Mouse (Mus musculus): Measurements from ENCODE around the gene 1110032A03Rik.

The 1110032A03Rik gene

DNA sequence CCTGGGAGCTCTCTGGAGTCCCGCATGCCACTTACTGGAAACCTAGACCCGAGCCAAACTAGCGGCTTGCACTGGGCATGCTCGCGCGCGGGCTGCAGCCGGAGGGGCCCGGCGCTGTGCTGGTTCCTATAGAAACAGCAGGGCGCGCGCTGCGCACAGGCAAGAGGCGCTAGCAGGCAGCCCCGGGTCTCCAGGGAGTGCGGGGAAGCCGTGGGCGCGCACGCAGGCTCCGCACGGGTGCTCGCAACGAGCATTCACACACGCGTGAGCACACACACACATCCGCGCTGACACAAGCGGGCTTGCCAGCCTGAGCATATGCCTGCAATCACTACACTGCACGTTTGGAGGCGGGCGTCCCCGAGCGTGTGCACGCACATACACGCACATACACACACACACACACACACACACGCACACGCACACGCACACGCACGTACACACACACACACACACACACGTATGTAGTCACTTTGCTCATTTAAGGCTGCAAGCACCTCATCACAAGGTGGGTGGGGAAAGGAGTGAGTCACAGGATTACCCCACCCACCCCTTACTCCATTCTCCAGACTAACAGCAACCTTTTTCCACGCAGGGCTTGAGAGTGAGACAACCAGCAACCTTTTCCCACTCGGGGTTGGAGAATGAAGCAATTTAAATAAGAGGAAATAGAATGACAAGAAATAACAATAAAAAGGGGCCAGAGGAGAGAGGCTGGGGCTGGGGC is 47.2 kb downstream of the 1110032A03Rik start:
- no peak for TF ChIP-seq GATA4 (IDR thresholded peaks at IDR 0.05; ENCODE audit: insufficient replicate concordance, low read length)

GRCm38 (mm10) chr9:50727171-50727924 is 48.0 kb downstream of the 1110032A03Rik start:
- TF ChIP-seq GATA4 (IDR thresholded peaks at IDR 0.05; ENCODE audit: insufficient replicate concordance, low read length): no peak

GRCm38 (mm10) chr9:50725921-50726590 is 49.3 kb downstream of the 1110032A03Rik start:
- no peak for TF ChIP-seq GATA4 (IDR thresholded peaks at IDR 0.05; ENCODE audit: insufficient replicate concordance, low read length)

DNA sequence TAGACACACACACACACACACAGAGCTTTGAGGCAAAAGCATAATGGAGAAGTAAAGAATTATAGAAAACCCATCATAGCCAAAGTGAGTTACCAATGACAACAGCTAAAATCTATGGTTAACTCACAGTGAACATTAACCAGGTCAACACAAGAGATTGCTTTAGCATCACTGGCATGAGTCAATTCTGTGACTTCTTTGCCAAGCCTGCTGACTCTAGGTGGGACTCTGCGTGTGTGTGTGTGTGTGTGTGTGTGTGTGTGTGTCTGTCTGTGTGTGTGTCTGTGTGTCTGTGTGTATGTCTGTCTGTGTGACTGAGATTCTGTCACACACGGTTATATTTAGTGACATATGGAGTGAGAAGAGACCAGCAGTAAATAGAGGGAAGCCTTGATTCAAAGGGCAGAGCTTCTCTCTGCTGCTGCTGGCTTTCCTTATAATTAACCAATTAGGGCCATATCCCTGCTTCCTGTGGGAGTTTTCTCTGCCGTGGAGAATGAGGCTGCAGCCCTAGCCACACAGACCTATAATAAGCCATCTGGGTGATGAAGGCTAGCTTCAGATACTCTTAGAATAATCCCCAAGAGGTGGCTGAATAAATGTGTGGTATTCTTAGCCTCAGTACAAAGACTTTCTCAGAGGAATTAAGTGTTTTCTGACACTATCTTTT is 50.5 kb downstream of the 1110032A03Rik start:
- TF ChIP-seq GATA4 (IDR thresholded peaks at IDR 0.05; ENCODE audit: insufficient replicate concordance, low read length): no peak

GRCm38 (mm10) chr9:50724147-50724546 is 51.2 kb downstream of the 1110032A03Rik start:
- no peak for TF ChIP-seq GATA4 (IDR thresholded peaks at IDR 0.05; ENCODE audit: insufficient replicate concordance, low read length)

- TF ChIP-seq GATA4 (IDR thresholded peaks at IDR 0.05; ENCODE audit: insufficient replicate concordance, low read length): no peak; the same call in 1 of the 2 replicates
These were observed 51.9 kb downstream of the 1110032A03Rik start for GRCm38 (mm10) chr9:50723406-50723805.

GRCm38 (mm10) chr9:50722451-50722911 is 52.8 kb downstream of the 1110032A03Rik start:
- TF ChIP-seq GATA4 (IDR thresholded peaks at IDR 0.05; ENCODE audit: insufficient replicate concordance, low read length): no peak

DNA sequence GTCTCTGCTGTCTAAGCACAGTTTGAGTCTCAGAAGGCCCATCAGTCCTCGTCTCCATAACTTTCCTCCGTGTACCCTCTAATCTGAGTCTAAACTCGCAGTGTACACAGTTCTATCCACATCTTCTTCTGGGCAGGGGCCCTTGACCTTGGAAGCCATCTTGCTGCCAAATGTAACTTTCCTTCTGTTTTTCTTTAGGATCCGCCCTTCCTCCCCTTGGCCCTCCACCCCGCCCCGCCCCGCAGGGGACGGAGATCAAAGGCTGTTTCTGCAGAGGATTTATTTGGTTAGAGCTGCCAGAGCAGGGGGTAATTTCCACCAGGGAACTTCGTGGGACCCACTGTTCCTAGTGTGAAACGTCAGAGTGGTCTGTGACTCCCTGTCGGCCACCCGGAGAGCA is 54.3 kb downstream of the 1110032A03Rik start:
- TF ChIP-seq GATA4 (IDR thresholded peaks at IDR 0.05; ENCODE audit: insufficient replicate concordance, low read length): no peak

GRCm38 (mm10) chr9:50718878-50719277 is 56.4 kb downstream of the 1110032A03Rik start:
- no peak for TF ChIP-seq GATA4 (IDR thresholded peaks at IDR 0.05; ENCODE audit: insufficient replicate concordance, low read length)

DNA sequence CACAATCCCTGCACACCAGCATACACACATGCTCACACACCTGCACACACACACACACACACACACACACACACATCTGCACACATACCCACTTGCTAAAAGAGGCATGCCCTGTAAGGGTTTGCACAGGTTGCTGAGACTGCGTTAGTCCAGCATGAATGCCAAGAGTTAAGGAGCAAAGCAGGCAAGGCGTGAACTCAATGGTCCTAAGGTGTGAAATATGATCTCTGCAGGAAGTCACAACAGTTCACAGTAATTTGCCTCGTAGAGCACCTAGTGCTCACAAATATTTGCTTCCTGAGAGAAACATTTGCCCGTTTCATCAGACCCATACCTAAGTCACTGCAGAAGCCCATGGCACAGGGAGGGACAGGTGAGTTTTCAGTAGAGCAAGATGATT is 61.1 kb downstream of the 1110032A03Rik start:
- TF ChIP-seq GATA4 (IDR thresholded peaks at IDR 0.05; ENCODE audit: insufficient replicate concordance, low read length): no peak
